Mouse (Mus musculus) embryo, embryonic 10 days (tissue): Measurements from ENCODE around the gene Olfr56.
A peak's percentile ranks its signal among the peaks of the same experiment; 100 is the strongest.
"Not testable (repeated sequence)": the region's sequence is repeated elsewhere in the genome, so short reads cannot be mapped to it uniquely, and the experiment has no call there.

Experiments
- DNase-seq: peaks from one replicate; pipeline ENCODE4 v3.0.0-alpha.2; 2015; ENCODE audit warnings: low spot score

The Olfr56 gene

DNA sequence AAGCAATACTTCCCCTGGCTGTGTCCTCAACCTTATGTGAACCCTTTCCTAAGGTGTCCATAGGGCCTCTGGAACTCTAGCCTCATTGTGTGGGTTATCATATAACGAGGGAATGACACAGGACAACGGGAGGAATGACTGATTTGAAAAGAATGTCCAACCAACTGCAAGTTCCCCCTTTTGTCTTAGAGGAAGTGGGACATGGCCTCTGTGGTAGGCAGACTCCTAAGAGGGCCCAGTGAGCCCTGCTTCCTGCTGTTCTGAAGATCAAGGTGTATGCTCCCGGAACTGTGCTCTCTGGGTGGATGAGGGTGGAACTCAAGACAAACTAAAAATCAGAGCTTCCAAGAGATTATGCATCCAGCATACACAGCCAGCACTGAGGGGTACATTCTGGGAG lies 81.4 kb downstream of the Olfr56 start:
- not testable (repeated sequence) for DNase-seq

DNA sequence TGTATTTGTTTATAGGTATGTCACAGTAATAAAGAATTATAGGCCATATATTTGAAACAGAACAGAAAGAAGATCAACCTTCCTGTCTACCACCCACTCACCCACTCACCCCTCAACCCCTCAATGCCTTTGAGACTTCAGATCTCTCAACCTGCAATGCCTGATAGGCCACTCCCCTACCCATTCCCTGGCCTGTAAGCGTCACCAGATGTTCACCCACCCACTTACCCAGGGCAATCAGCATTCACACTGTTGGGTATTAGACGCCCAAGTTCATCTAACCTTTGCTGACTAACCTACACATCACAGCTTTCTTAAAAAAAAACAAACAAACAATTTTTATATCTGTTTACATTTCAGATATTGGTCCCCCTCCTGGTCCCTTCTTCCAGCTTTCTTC lies 83.2 kb downstream of the Olfr56 start:
- not testable (repeated sequence) for DNase-seq

DNA sequence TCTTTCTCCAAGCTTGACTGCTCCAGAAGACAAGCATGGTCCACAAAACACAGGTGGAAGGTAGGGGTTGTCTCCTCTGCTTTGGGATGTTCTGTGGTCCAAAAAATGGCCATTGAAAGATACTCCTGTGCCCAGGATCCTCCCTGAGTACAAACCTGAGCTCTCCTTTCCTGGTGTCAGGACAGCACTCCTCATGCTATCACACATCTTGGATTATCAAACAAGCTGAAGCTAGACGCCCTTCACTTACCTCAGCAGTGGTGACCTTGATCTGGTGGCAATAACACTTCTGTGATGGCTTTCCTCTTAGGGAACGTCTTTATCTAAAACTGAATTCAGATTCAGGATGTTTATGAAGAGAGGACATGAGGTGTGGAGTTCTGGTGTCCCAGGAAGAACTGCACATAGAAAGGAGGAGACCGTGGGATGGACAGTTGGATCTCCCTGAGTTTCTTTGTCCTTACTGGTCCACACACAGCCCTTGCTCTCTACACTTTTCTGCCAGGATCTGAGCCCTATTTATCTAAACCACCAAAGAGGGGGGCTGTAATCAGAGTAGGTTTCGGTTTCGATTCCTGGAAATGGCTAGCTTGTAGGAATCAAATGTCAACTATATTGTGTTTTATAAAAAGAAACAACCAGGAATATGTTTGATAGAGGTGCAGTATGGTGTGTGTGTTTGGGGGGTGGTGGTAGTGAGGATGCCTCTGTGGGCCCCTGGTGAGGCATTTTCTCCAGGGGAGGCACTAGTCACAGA lies 85.2 kb downstream of the Olfr56 start, which contains the start of gene Tgtp2:
Gene Tgtp2 (minus strand): TSS at position 494 of the 757 bp plus-strand sequence.
- DNase-seq, result not testable (repeated sequence)

DNA sequence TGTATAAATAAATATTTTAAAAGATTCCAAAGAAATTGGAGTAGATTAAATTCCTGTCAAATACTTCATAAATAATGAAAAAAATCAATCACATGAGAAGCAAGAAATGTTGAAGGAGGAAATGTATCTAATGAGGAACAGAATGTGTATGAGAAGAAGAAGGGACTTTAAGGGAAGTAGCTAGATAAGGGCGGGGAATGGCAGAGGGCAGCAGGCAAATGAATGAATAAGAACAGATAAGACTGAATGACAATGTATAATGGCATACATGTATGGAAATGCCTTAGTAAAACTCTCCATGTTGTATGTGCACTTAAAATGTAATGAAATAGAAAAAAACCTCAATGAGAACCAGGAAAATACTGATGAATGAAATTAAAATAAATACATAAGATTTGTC lies 89.7 kb downstream of the Olfr56 start:
- DNase-seq, result no peak

DNA sequence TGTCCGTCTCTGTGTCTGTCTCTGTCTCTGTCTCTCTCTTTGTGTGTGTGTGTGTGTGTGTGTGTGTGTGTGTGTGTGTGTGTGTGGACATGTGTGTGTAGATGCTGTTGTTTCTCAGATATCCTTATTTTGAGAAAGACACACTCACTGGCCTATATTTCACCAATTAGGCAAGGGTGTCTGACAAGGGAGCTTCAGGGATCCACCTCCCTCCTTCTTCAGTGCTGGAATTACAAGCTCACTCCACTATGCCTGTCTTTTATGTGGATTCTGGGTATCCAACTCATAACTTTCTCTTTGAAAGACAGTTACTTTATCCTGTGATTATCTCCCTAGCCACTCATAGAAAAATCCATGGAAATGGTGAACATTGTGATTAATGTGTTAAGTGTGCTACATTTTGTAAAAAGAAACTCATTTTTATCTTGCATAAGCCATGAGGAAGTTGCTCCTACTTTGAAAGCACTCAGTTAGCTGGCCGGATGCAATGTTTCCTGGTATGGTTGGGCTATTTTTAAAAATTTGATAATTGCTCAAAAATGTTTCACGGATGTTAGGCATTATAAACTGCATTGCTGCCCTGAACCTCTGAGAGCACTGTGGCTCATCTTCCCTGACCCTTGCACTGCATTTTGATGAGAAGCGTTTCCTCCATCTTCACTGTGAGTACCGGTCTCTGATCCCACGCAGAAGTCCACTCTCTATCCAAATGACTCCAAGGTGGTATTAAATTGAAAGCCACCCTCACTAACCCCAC lies 97.5 kb downstream of the Olfr56 start, which contains the start of gene Ifi47:
Gene Ifi47 (plus strand): TSS at position 587 of the 757 bp plus-strand sequence.
- not testable (repeated sequence) for DNase-seq

DNA sequence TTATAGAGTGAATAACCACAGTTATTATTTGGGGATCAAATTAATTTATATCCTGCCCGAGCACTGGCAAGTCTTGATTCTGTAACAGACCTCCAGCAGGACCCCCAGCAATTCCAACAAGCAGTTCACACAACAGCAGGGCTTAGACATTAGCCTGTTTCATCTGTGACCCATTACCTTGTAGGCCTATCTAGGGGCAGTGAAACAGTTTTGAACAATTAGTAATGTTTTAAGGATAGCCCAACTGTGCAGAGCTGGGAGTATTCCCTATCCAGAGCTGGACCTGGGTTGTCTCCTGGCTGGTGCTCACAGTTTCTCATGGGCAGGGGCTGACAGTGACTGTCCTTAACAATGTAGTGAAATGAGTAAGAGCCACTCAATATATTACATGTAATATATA lies 98.3 kb downstream of the Olfr56 start:
- no peak for DNase-seq

DNA sequence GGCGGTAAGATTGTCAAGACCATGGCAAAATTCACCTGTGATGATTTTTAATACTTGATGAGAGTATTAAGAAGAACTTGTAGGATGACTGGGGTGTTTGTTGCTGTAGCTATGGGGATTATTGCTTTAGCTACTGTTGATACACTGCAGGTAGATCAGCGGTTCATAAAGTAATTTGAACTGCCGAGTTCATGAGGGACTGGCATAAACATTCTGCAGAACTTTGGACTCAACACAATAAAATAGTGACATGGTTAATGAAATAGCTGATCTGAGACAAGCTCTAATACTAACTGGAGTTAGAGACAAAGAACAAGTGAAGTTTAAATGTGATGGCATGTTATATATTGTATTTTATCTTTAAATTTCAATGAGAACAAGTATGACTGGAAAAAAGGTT lies 100.0 kb downstream of the Olfr56 start:
- no peak for DNase-seq

DNA sequence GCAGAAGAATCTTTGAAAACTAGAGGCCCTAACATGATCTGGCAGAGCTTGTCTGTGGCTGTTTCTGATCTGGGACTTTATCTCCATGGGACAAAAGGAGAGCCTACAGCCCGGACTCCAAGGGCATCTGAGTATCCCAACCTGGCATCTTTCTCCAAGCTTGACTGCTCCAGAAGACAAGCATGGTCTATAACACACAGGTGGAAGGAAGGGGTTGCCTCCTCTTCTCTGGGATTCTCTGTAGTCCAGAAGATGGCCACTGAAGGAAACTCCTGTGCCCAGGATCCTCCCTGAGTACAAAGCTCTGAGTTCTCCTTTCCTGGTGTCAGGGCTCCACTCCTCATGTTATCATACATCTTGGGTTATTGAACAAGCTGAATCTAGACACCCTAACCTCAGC lies 101.9 kb downstream of the Olfr56 start:
- no peak for DNase-seq

DNA sequence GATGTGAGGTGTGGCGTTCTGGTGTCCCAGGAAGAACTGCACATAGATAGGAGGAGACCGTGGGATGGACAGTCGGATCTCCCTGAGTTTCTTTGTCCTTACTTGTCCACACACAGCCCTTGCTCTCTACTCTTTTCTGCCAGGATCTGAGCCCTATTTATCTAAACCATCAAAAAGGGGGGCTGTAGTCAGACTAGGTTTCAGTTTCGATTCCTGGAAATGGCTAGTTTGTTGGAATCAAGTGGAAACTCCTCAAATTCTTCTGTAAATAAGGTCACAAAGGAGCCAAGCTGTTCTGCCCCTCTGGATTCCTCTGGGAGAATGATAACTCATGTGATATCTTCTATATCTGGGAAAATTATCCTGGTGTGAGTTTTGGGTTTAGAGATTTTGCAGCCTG lies 102.7 kb downstream of the Olfr56 start:
- no peak for DNase-seq

DNA sequence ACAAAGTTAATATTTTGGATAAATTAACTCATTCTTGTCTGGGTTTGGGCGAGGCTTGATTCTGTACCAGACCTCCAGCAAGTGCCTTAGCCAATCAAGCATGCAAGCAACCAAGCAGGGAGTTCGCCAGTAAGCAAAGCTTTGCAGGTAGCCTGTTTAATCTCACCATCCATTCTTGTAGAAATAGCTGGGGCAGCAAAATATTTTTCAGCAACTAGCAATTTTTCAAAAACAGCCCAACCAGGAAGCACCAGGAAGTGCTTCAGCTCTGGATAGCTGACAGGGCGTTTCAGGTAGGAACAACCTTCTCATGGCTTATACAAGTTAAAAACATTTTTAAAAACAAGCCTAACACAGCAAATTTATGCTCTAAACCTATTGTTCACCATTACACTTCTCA lies 103.2 kb downstream of the Olfr56 start:
- DNase-seq, result no peak

DNA sequence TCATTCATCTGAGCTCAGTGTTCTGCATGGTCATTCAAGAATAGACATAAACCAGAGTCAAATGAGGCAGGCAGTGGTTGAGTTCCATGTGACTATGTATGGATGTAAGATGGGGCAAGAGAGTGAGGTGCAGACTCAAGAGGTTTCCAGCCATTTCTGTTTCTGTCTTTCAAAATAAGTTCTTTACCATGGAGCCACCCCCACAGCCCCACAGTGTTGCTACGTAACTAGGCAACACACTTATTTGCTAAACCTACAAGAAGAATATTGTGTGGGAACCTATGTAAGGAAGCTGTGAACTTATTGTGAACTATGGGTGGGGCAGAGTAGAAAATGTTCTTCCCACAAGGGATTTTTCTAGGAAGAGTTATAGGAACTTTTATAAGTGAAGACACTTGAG lies 104.5 kb downstream of the Olfr56 start:
- no peak for DNase-seq

DNA sequence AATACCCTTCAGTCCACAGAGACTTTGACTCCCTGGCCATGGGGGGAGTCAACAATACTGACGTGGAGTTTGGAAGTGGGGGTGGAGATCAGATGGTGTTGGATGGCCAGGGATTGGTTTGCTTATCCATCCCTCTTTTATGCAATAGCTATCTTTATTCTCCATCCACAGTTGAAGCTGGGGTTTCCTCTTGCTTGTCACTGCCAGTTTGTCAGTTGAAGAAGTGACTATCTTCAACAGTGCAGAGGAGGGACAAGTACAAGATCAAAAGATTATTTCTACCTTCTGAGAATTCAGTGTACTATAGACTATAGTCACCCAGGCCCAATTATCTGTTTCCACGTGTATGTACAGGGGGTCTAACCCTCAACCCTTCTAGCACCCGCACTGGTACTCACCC lies 105.1 kb downstream of the Olfr56 start:
- DNase-seq, result no peak

DNA sequence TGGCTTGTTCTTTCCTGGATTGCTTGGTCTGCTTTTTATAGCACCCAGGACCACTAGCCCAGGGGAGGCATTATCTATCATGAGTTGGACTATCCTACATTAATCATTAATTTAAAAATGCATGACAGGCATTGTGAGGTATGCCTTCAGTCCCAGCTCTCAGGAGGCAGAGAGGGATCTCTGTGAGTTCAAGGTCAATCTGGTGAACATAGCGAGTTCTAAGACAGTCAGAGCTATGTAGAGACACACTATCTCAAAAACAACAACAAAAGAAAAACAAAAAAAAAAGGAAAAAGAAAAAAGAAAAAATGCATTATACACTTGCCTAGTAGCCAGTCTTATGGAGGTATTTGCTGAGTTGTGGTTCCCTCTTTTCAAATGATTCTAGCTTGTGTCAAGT lies 105.7 kb downstream of the Olfr56 start:
- DNase-seq, result no peak

DNA sequence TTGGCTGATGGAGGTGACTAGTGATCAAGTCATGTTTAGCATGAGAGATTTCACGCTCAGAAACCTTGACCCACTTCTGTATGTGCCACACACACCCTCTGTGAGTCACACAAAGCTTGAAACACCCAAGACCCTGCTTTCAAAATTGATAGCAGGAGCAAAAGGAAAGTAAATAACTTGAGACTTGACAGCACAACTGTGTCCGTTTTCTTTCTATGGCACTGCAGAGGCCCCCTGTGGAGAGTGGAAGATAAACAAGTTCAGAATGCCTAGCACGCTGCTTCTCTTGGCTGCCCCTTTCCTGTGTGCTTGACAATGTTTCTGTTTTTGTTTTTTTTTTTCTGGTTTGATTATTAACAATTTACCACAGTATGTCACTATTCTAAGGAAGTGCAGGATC lies 106.2 kb downstream of the Olfr56 start:
- DNase-seq, result no peak

DNA sequence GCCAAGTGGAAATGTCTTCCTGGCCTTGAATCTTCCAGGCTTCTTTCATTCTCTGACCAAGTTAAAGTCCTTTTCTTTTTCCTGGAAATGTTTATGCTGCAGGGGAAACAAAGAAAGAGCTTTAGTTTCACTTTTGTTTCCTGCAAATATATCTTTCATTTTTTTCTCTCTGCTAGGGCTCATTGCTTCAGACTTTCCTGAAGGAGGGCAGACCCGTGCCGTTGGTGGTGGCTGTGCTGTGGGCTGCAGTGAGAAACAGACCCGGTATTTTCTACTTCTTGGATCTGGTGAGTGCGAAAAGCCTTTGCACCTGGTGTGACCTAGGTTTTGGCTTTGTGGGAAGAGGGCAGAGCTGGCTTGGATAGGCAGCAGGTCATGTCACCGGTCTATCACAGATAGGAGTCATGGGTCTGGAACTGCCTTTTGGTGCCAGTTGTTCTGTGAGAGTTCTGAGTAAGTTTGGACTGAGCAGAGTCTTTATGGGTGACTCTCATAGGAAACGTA lies 108.2 kb downstream of the Olfr56 start:
- no peak for DNase-seq

DNA sequence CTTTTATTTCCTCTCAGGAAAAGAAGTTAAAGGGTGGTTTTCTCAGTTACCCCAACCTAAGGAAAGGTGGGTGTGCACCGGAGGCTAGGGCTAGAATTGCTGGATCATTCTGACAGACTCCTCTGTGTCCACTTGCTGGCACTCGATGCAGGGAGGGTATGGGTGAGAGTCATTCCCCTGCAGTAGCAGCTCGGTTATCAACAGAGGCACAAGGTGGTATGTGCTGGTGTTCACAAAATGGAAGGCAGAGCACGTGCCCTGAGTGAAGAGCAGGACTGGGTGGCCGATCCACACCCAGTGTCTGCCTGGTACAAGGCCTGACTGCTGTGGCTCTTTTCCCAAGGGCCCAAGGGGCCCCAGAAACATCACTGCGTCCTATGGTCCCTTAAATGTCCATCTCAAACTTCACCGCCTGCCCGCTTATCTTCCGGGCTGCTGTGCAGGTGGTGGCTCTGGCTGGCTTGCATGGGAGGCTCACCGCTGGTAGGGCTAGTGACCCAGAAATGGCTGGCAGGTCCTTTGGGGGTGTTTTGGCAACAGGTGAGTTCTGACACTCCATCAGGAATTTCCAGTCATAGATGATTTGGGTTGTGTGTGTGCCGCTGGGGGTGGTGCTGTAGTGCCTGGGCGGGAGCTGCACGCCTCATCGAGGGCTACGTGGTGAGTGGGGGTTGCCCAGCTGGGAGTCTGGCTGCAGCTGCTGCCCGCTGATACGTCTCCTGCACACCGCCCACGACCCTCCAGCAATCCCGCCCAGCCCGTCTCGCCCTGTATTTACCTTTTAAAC lies 109.3 kb downstream of the Olfr56 start:
- peak; percentile 48 for DNase-seq

DNA sequence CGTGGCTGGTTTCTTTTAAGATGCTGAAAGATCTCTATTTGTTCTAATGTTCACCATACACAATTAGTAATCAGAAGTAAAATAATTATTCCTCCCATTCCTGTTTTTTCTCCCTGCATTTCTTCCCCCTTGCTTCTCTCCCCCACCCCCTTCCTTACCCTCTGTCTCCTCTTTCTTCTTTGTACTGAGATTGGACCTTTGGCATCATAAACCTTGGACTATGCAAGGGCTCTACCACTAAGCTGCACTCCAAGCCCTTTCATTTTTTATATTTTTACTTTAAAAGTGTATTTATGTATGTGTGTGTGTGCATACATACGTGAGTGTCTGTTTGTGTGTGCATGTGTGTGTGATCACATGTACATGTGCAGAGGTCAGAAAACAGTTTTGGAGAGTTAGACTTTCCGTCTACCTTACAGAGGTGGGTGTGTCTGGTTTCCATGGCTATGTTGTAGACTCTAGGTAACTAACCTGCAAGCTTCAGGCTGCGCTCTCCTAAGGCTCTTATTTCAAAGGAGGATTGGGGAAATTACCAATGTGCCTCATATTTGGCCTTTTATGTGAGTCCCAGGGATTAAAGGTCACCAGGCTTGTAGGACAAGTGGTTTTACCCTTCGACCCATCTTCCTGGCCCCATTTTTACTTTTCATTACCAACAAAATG lies 110.4 kb downstream of the Olfr56 start:
- DNase-seq, result no peak

DNA sequence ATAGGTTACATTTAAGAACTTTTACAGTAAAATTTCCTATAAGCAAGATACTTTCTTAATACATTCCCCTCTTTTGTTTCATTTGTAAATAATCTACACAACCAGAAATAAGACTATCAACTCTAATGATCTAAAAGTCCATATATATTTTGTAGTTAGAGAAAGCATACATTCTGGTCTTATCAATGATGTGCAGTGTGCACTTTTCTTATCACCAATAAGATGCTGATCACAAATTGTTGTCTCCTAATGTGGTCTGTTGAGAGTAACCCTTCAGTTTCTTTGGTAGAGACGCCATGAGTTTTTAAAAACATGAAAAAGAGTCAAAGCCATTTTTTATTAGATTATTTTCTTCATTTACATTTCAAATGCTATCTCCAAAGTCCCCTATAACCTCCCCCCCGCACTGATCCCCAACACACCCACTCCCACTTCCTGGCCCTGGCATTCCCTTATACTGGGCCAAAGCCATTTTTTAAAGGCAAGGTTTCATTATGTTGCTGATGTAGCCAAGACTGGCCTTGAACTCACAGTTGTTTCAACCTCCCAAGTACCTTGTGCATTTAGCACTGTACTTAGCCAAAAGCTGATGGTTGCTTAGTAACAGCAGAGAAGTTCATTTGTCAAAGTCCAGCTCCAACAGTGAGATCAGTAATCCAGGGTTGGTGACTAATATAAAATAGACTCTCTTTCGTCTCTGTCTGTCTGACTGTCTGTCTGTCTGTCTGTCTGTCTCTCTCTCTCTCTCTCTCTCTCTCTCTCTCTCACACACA lies 111.2 kb downstream of the Olfr56 start:
- no peak for DNase-seq

DNA sequence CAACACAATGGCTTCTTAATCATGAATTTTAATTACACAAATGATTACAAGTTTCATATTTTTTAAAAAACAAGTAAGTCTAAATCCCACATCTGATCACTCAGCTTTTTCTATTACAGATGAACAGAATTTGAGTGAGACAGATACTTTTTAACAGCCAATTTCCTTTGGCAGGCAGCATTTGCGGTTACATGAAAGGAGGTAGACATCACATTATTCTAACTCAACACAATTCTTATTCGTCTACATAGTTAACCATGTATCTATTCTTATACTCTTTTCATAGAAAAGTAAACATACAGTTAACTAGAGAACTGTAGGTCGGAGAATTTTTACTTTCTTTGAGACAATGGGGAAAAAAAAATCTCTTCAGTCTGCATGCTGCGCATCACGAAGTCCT lies 111.9 kb downstream of the Olfr56 start:
- no peak for DNase-seq

DNA sequence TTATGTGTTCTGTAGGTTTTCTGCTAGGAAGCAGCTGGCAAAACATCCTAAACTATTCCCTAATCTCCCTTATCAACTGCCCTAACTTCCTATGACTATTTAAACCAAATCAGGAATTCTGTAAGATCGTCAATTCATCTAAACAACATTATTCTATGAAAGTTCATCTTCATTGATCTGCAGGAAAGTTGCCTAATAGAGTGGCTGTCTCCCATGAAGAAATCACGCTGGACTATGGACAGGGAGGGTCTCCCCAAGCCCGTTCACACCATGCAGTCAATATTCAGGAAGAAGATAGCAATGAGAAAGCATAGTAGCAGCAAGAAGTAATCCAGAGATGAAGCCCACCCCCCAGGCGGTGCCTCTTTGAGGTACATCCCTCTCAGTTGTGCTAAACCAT lies 112.5 kb downstream of the Olfr56 start:
- no peak for DNase-seq

DNA sequence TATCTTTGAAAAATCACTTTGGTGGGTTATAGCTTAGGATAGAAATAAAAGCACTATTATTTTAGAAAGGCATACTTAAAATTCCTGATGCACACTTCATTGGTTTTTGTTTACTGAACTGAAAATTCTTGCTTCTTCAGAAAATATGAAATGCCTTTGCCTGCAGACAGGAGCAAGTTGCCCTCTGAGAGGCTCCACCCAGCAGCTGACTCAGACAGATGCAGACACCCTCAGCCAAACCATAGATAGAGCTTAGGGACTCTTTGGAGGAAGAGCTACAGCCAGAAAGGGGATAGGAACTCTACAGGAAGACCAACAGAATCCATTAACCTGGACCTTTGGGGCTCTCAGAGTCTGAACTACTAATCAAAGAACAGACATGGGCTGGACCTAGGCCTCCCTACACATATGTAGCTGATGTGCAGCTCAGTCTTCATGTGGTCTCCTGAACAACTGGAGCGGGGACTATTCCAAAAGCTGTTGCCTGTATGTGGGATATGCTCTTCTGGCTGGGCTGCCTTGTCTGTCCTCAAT lies 113.4 kb downstream of the Olfr56 start:
- DNase-seq, result no peak
